Mouse (Mus musculus): Measurements from ENCODE around the gene Lsm6. TPM values are rescaled to one million over a fixed set of nuclear protein-coding genes. Genes with fewer than 3 reads are reported as not detected.

The Lsm6 gene
- polyA plus RNA-seq, 1 experiment, result 62.1 TPM

DNA sequence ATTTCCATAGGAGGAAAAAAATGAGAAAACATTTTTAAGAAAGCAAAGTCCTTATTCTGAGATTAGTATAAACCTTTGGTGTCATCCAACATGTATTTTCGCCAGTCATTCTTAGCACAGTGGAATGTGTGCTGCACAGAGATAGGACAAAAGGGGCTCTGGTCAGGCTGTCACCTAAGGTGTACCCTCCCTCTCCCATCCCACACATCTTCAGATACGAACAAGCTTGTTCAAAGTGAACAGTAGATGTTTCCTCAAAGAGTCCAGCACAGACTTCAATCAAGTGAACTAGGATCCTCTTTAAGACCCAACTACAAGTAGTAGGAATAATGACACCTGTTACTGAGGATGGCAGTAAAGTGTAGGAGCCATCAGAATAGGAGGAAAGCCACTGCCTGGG, 12.1 kb downstream of the Lsm6 start:
- H3K27ac ChIP-seq (ENCODE audit: insufficient read depth, low read length), result no peak overlapping the region
- TF ChIP-seq POLR2A (IDR thresholded peaks at IDR 0.05; ENCODE audit: extremely low read depth, insufficient read depth, low read length) (no peak), CTCF (IDR thresholded peaks at IDR 0.05; ENCODE audit: extremely low read depth, insufficient read depth, low read length) (no peak)
- H3K4me3 ChIP-seq (ENCODE audit: insufficient read depth, low read length), result no peak overlapping the region
- no peaks in the 10 kb centered on the region for H3K4me1 ChIP-seq (ENCODE audit: control insufficient read depth, insufficient read depth, low read length)

DNA sequence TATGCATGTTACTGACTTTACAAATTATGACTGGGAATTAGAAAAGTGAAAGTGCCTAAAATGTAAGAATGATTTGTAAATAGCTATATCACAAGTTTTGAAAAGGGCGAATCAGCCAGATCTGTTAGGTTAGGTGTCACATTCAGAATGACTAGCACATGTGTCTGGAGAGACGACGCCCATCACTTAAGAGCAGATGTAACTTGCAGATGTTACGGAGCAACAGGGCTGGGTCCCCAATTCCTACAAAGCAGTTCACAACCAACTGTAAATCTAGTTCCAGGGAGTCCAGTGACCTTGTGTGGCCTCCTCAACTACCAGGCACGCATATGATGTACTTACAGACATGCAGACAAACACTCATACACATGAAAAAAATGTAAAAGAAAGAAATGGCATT, 12.5 kb downstream of the Lsm6 start:
- Histone ChIP-seq H3K4me1 (ENCODE audit: control insufficient read depth, insufficient read depth, low read length) (no peaks in the 10 kb centered on the region), H3K27ac (ENCODE audit: insufficient read depth, low read length) (no peak overlapping the region), H3K4me3 (ENCODE audit: insufficient read depth, low read length) (no peak overlapping the region)
- TF ChIP-seq CTCF (IDR thresholded peaks at IDR 0.05; ENCODE audit: extremely low read depth, insufficient read depth, low read length) (no peak), POLR2A (IDR thresholded peaks at IDR 0.05; ENCODE audit: extremely low read depth, insufficient read depth, low read length) (no peak)

DNA sequence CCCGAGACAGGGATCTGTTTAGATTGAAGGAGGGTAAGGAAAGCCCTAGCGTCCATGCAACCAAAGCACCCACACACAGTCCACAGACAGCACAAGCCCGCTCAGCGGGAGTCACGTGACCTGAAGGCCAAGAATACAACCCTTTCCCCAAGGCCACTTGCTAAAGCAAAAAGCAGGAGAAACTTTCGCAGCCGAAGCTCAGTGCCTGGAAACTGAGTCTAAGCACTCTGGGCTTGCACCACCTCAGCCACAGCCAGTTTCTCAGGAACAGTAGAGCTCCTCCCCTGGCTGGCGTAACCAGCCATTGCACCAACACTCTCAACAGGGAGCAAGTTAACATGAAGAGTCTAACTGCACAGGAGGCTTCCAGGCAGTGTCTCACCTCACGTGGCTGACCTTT, 13.7 kb downstream of the Lsm6 start:
- TF ChIP-seq POLR2A (IDR thresholded peaks at IDR 0.05; ENCODE audit: extremely low read depth, insufficient read depth, low read length) (no peak), CTCF (IDR thresholded peaks at IDR 0.05; ENCODE audit: extremely low read depth, insufficient read depth, low read length) (no peak)
- H3K4me3 ChIP-seq (ENCODE audit: insufficient read depth, low read length), result no peak overlapping the region
- H3K27ac ChIP-seq (ENCODE audit: insufficient read depth, low read length), result no peak overlapping the region
- no peaks in the 10 kb centered on the region for H3K4me1 ChIP-seq (ENCODE audit: control insufficient read depth, insufficient read depth, low read length)

DNA sequence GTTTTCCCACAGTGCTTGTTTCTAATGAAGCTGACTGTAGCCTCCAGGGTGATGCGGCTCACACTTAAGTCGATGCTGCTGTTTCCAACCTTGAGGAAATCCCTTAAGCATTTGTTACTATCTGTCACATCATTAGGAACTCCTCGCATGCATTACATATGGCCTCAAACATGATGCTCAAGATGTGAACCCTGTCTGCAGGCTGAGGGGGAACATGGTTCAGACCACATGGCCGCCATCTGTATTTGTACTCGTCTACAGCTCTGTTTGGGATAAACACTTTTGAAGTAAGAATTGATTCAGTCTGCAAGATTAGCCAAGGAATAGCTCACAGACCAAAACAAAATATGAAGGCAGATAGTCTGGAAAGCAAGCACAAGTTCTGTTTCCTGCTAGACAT, 14.9 kb downstream of the Lsm6 start:
- Histone ChIP-seq H3K4me3 (ENCODE audit: insufficient read depth, low read length) (no peak overlapping the region), H3K27ac (ENCODE audit: insufficient read depth, low read length) (no peak overlapping the region), H3K4me1 (ENCODE audit: control insufficient read depth, insufficient read depth, low read length) (no peaks in the 10 kb centered on the region)
- TF ChIP-seq CTCF (IDR thresholded peaks at IDR 0.05; ENCODE audit: extremely low read depth, insufficient read depth, low read length) (no peak), POLR2A (IDR thresholded peaks at IDR 0.05; ENCODE audit: extremely low read depth, insufficient read depth, low read length) (no peak)

DNA sequence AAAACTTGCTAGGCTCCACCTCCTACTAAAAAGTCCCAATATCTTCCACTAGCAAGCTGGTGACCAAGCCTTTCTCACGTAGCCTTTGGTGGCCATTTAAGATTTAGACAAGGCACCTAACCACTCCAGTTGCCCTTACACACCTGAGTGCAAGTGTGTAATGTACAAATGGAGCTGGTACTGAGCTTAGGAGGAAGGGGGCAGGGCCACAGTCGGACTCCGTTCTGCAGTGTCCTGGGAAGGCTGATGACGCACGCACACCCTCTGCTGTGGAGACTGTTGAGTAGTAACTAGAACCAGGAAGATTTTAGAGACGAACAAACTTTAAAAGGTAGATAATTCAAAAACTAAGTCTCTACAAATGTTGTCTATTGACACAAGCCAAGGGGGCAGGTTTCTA, 19.7 kb downstream of the Lsm6 start:
- no peak overlapping the region for H3K27ac ChIP-seq (ENCODE audit: insufficient read depth, low read length)
- H3K4me1 ChIP-seq (ENCODE audit: control insufficient read depth, insufficient read depth, low read length), result no peaks in the 10 kb centered on the region
- TF ChIP-seq CTCF (IDR thresholded peaks at IDR 0.05; ENCODE audit: extremely low read depth, insufficient read depth, low read length), result no peak
- no peak for TF ChIP-seq POLR2A (IDR thresholded peaks at IDR 0.05; ENCODE audit: extremely low read depth, insufficient read depth, low read length)
- H3K4me3 ChIP-seq (ENCODE audit: insufficient read depth, low read length), result no peak overlapping the region

DNA sequence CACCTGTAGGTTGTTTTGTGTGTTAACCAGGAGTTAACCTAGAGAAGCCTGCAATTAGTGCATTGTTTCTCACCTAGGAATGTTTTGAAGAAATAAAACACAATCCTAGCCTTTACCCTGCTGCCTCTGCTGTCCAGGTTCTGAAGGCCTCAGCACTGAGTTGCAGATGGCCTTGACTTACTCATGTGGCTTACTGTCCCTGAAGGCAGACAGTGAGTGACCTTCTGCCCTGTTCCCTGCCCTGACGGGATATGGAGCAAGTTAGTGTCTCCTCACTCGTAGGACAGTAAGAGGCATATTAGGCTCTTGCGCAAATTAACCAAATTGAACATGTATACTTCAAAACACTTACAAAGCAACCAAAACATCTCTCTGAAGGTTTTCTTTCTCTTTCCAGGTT, 22.3 kb downstream of the Lsm6 start:
- no peak overlapping the region for H3K4me3 ChIP-seq (ENCODE audit: insufficient read depth, low read length)
- TF ChIP-seq POLR2A (IDR thresholded peaks at IDR 0.05; ENCODE audit: extremely low read depth, insufficient read depth, low read length), result no peak
- no peak for TF ChIP-seq CTCF (IDR thresholded peaks at IDR 0.05; ENCODE audit: extremely low read depth, insufficient read depth, low read length)
- no peak overlapping the region for H3K27ac ChIP-seq (ENCODE audit: insufficient read depth, low read length)
- H3K4me1 ChIP-seq (ENCODE audit: control insufficient read depth, insufficient read depth, low read length), result no peaks in the 10 kb centered on the region

DNA sequence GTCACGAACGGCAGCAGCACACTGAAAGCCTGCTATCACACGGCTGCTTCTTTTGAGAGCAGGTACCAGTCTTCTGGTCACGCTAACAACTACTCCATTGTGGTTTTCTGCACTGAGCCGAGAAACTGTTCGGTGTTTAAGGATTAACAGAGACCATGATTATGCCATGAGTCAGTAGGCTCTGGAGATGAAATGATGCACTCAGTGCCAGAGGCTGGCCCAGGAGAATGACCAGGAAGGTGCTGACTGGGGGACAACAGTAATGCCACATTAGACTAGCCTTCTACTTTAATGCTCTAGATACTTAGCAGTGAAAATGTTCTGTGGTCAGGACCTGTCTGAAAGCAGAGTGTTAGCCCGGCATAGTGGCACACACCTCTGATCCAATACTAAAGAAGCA, 23.0 kb downstream of the Lsm6 start:
- no peak overlapping the region for H3K4me3 ChIP-seq (ENCODE audit: insufficient read depth, low read length)
- TF ChIP-seq POLR2A (IDR thresholded peaks at IDR 0.05; ENCODE audit: extremely low read depth, insufficient read depth, low read length) (no peak), CTCF (IDR thresholded peaks at IDR 0.05; ENCODE audit: extremely low read depth, insufficient read depth, low read length) (no peak)
- H3K27ac ChIP-seq (ENCODE audit: insufficient read depth, low read length), result no peak overlapping the region
- no peaks in the 10 kb centered on the region for H3K4me1 ChIP-seq (ENCODE audit: control insufficient read depth, insufficient read depth, low read length)

DNA sequence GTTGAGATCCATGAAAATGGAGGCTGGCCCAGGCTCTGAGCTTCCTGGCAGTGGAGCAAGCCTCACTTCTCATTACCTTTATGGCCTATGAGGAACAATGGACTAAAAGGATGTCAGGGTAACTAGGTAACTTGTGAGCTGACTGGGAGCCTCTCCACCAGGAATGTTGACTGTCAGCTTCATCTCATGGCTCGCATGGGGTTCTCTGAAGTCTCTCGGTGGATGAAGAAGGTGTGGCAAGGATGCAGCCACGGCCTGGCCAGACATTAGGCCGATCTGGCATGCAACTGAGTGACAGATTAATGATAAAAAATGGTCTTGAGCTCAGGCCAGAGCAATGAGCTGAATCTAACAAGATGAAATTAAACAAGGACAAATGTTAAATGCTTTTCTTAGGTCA, 27.7 kb downstream of the Lsm6 start:
- Histone ChIP-seq H3K4me3 (ENCODE audit: insufficient read depth, low read length) (no peak overlapping the region), H3K4me1 (ENCODE audit: control insufficient read depth, insufficient read depth, low read length) (no peaks in the 10 kb centered on the region), H3K27ac (ENCODE audit: insufficient read depth, low read length) (no peak overlapping the region)
- TF ChIP-seq POLR2A (IDR thresholded peaks at IDR 0.05; ENCODE audit: extremely low read depth, insufficient read depth, low read length), result no peak
- no peak for TF ChIP-seq CTCF (IDR thresholded peaks at IDR 0.05; ENCODE audit: extremely low read depth, insufficient read depth, low read length)

DNA sequence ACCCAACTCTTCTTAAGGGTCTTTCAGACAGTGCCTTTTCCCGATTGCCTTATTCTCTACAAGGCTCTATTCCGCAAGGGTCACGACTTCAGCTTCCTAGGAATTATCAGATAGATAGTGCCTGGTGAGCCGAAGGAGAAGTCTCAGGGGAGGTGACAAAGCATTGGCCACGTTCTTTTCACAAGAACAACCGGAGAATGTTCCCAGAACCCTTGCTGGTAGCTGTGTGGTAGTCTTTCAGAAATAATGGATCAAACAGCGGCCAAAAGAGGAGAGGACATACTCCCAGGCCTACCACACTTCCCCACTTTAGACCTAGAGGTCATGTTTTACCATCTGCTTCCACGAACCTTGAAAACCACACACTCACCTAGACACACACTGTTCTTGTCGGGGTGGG, 44.1 kb downstream of the Lsm6 start:
- TF ChIP-seq POLR2A (IDR thresholded peaks at IDR 0.05; ENCODE audit: extremely low read depth, insufficient read depth, low read length), result no peak
- TF ChIP-seq CTCF (IDR thresholded peaks at IDR 0.05; ENCODE audit: extremely low read depth, insufficient read depth, low read length), result no peak
- H3K27ac ChIP-seq (ENCODE audit: insufficient read depth, low read length), result no peak overlapping the region
- H3K4me3 ChIP-seq (ENCODE audit: insufficient read depth, low read length), result no peak overlapping the region
- H3K4me1 ChIP-seq (ENCODE audit: control insufficient read depth, insufficient read depth, low read length), result no peaks in the 10 kb centered on the region

DNA sequence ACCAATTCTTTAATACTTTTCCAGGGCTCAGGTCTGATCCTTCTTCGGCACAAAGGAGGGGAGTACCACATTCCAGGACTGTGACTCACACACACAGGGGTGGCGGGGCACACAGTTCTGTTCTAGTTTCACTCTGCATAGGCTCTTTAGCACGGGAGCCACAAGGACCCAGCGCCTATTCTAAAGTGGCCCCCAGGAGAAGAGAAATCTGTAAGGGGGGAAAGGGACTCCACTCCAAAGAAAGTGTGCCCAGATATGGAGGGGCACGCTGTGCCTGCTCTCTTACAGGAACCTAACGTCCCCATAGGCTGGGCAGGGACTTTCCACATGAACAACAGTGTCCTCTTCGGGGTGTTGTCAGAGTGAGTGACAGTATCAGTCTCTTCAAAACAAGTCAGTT, 49.7 kb downstream of the Lsm6 start:
- Histone ChIP-seq H3K27ac (ENCODE audit: insufficient read depth, low read length) (no peak overlapping the region), H3K4me3 (ENCODE audit: insufficient read depth, low read length) (no peak overlapping the region), H3K4me1 (ENCODE audit: control insufficient read depth, insufficient read depth, low read length) (no peaks in the 10 kb centered on the region)
- TF ChIP-seq CTCF (IDR thresholded peaks at IDR 0.05; ENCODE audit: extremely low read depth, insufficient read depth, low read length), result no peak
- TF ChIP-seq POLR2A (IDR thresholded peaks at IDR 0.05; ENCODE audit: extremely low read depth, insufficient read depth, low read length), result no peak

DNA sequence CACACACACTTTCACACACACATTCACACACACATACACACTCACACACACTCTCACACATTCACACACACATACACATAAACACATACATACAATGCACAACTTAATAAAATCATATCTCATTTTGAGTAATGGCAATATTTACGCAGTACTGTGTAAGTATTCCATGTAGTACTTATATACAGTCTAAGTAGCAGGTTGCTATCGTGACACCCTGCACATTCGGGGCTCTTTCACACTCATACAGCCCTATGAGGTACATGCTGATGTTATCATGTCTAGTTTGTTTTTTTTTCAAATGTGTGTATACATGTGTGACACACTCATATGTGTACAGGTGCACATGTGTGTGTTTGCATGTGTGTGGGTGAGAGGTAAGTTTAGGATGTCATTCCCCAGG, 50.4 kb downstream of the Lsm6 start:
- no peak for TF ChIP-seq POLR2A (IDR thresholded peaks at IDR 0.05; ENCODE audit: extremely low read depth, insufficient read depth, low read length)
- no peak for TF ChIP-seq CTCF (IDR thresholded peaks at IDR 0.05; ENCODE audit: extremely low read depth, insufficient read depth, low read length)

More for the DNA sequence above, 50.4 kb downstream of the Lsm6 start:
- H3K27ac ChIP-seq (ENCODE audit: insufficient read depth, low read length), result no peak overlapping the region
- no peak overlapping the region for H3K4me3 ChIP-seq (ENCODE audit: insufficient read depth, low read length)
- H3K4me1 ChIP-seq (ENCODE audit: control insufficient read depth, insufficient read depth, low read length), result no peaks in the 10 kb centered on the region

Data from cortical plate, adult 2 months (tissue).